ENCODE assay signal across 22 mouse cellular contexts in genomic region chr9:113830219-113830618, GRCm38 (mm10).
DNase-seq lines count a peak whose midpoint lies in the region; ATAC-seq and TF ChIP-seq lines count a peak whose summit lies in the region.
"Had no signal": no experiment of that assay in that cellular context is flagged by ENCODE, and none has a peak within 500 bp of the region (broad histone marks: within the 10 kb centered on the region; RNA-seq: fewer than 3 reads in every experiment).

No protein-coding gene starts in this region.

- WGBS in kidney, embryonic 14.5 days = 81% methylated on average over 3 of the region's 3 CpGs
- 66% methylated on average over 3 of the region's 3 CpGs for WGBS in thymus, adult 2 months

- H3K4me3 ChIP-seq in kidney, embryonic 14.5 days (ENCODE audit: low read length) = no peak overlapping the region
- no peak overlapping the region for H3K4me3 ChIP-seq in thymus, adult 2 months (ENCODE audit: control insufficient read depth, insufficient read depth, low read length)
- H3K4me3 ChIP-seq: embryonic facial prominence, embryonic 13.5 days; embryonic facial prominence, embryonic 15.5 days; erythroblast, embryonic 14.5 days; forebrain, embryonic 10.5 days; forebrain, embryonic 12.5 days had no signal

- DNase-seq in lung, postnatal 36 days = peak; percentile 21
- DNase-seq in lung, postnatal 25 days (ENCODE audit: low spot score) = no peak
- DNase-seq in thymus, adult 2 months = no peak
- DNase-seq: adrenal gland, adult 2 months; adrenal gland, postnatal 10 days; adrenal gland, postnatal 25 days; cerebellum, adult 11 months; cerebellum, adult 18-20 months; cerebellum, adult 8-10 months; cerebellum, adult 9-11 months; cerebellum, postnatal 14 days; cerebellum, postnatal 36 days; embryo, embryonic 11 days had no signal

- no peak for TF ChIP-seq CTCF in thymus, adult 2 months (IDR thresholded peaks at IDR 0.05; ENCODE audit: borderline replicate concordance, control insufficient read depth, extremely low read depth, insufficient read depth, low read length, poor library complexity)

- TF ChIP-seq POLR2A in thymus, adult 2 months (IDR thresholded peaks at IDR 0.05; ENCODE audit: control insufficient read depth, extremely low read depth, insufficient read depth, low read length, poor library complexity) = no peak

- ATAC-seq in megakaryocyte, adult 5-6 weeks (ENCODE audit: poor library complexity, severe bottlenecking) = peak; percentile 79
- no peak for ATAC-seq in kidney, embryonic 14.5 days (ENCODE audit: low FRiP score, low TSS enrichment)
- ATAC-seq: forebrain, embryonic 14.5 days; forebrain, embryonic 16.5 days had no signal

- H3K36me3 ChIP-seq in kidney, embryonic 14.5 days (ENCODE audit: control insufficient read depth, insufficient read depth, low read length) = no peaks in the 10 kb centered on the region
- no peaks in the 10 kb centered on the region for H3K36me3 ChIP-seq in thymus, adult 2 months (ENCODE audit: control insufficient read depth, insufficient read depth, low read length)
- H3K36me3 ChIP-seq: embryonic facial prominence, embryonic 15.5 days; forebrain, embryonic 10.5 days had no signal

- H3K9ac ChIP-seq in kidney, embryonic 14.5 days (ENCODE audit: low read depth, low read length) = no peak overlapping the region
- H3K9ac ChIP-seq: embryonic facial prominence, embryonic 13.5 days; embryonic facial prominence, embryonic 15.5 days; forebrain, embryonic 12.5 days had no signal

- H3K27ac ChIP-seq in kidney, embryonic 14.5 days (ENCODE audit: low read depth, low read length) = no peak overlapping the region
- no peak overlapping the region for H3K27ac ChIP-seq in thymus, adult 2 months (ENCODE audit: control insufficient read depth, insufficient read depth, low read length)
- H3K27ac ChIP-seq: embryonic facial prominence, embryonic 13.5 days; embryonic facial prominence, embryonic 15.5 days; forebrain, embryonic 10.5 days; forebrain, embryonic 12.5 days had no signal

- no peaks in the 10 kb centered on the region for H3K9me3 ChIP-seq in kidney, embryonic 14.5 days (ENCODE audit: control insufficient read depth, low read length)
- H3K9me3 ChIP-seq: embryonic facial prominence, embryonic 13.5 days; embryonic facial prominence, embryonic 15.5 days; forebrain, embryonic 10.5 days; forebrain, embryonic 12.5 days had no signal

- no peaks in the 10 kb centered on the region for H3K4me1 ChIP-seq in kidney, embryonic 14.5 days (ENCODE audit: control insufficient read depth, insufficient read depth, low read length)
- no peaks in the 10 kb centered on the region for H3K4me1 ChIP-seq in thymus, adult 2 months (replicated peaks; ENCODE audit: control insufficient read depth, insufficient read depth, low read length)
- H3K4me1 ChIP-seq: embryonic facial prominence, embryonic 13.5 days; embryonic facial prominence, embryonic 15.5 days; forebrain, embryonic 12.5 days had no signal

- H3K27me3 ChIP-seq in kidney, embryonic 14.5 days (ENCODE audit: control insufficient read depth, insufficient read depth, low read length) = no peaks in the 10 kb centered on the region
- no peaks in the 10 kb centered on the region for H3K27me3 ChIP-seq in thymus, adult 2 months (ENCODE audit: control insufficient read depth, insufficient read depth, low read length)
- H3K27me3 ChIP-seq: embryonic facial prominence, embryonic 13.5 days; embryonic facial prominence, embryonic 15.5 days; forebrain, embryonic 12.5 days had no signal

- H3K4me2 ChIP-seq in kidney, embryonic 14.5 days (replicated peaks; ENCODE audit: low read depth, low read length) = no peak overlapping the region
- H3K4me2 ChIP-seq: embryonic facial prominence, embryonic 13.5 days; embryonic facial prominence, embryonic 15.5 days; forebrain, embryonic 12.5 days had no signal
